Mouse (Mus musculus) embryonic facial prominence, embryonic 14.5 days (tissue): ENCODE results near the gene Pde5a. TPM values are rescaled to one million over a fixed set of nuclear protein-coding genes. Genes with fewer than 3 reads are reported as not detected.

Experiments used
- polyA plus RNA-seq: library from polyadenylated mRNA; unstranded; fragments of >200 nt; fragmentation: Nextera tagmentation; extraction: Ambion mirVana; gene quantifications from 2 replicates; pipeline ENCODE4 v1.2.1, GENCODE M21; 2014

Gene Pde5a
- polyA plus RNA-seq, 1 experiment from 2014 or later = 6.7 TPM

Other genes with a start within 250 kb of the Pde5a start
- 36.8 and 44.6 TPM in 2 replicates for gene Fnbp1l, start 109.2 kb upstream of the Pde5a start, polyA plus RNA-seq
- not detected in 2 replicates for gene Fabp2, start 166.1 kb downstream of the Pde5a start, polyA plus RNA-seq
- gene Gm10959, start 190.4 kb downstream of the Pde5a start, polyA plus RNA-seq = not detected in 2 replicates
- 95.5 and 109 TPM in 2 replicates for gene 1810037I17Rik, start 195.3 kb downstream of the Pde5a start, polyA plus RNA-seq